Mouse (Mus musculus): ENCODE data around the gene Gm26965. TPM values are rescaled to one million over a fixed set of nuclear protein-coding genes. Genes with fewer than 3 reads are reported as not detected.
"Not testable (repeated sequence)": the region's sequence is repeated elsewhere in the genome, so short reads cannot be mapped to it uniquely, and the experiment has no call there.

Gene Gm26965
- polyA plus RNA-seq, 1 experiment from 2014 or later = not detected

- Histone ChIP-seq H3K4me3 (ENCODE audit: low read length) (no peak overlapping the region), H3K36me3 (ENCODE audit: control insufficient read depth, insufficient read depth, low read length) (peaks cover 21% of the 10 kb centered on the region), H3K9ac (ENCODE audit: low read depth, low read length) (no peak overlapping the region), H3K27ac (ENCODE audit: low read length) (no peak overlapping the region), H3K27me3 (replicated peaks; ENCODE audit: control insufficient read depth, insufficient read depth, low read length) (no peaks in the 10 kb centered on the region), H3K4me2 (ENCODE audit: low read depth, low read length) (no peak overlapping the region), H3K4me1 (ENCODE audit: control insufficient read depth, insufficient read depth, low read length) (peaks cover 8% of the 10 kb centered on the region), H3K9me3 (ENCODE audit: control insufficient read depth, low read length) (peaks cover 5% of the 10 kb centered on the region; the same call in 1 of the 2 replicates)
- no peak for ATAC-seq
- 100% methylated on average over 1 of the region's 1 CpGs for WGBS
Measured at GRCm38 (mm10) chr13:67495631-67496030, 30.3 kb downstream of the Gm26965 start.

- H3K36me3 ChIP-seq (ENCODE audit: control insufficient read depth, insufficient read depth, low read length) = peaks cover 7% of the 10 kb centered on the region; the same call in 1 of the 2 replicates
- no peaks in the 10 kb centered on the region for H3K27me3 ChIP-seq (replicated peaks; ENCODE audit: control insufficient read depth, insufficient read depth, low read length)
- H3K9ac ChIP-seq (ENCODE audit: low read depth, low read length) = peak overlapping the region; percentile 73
- no peaks in the 10 kb centered on the region for H3K4me1 ChIP-seq (ENCODE audit: control insufficient read depth, insufficient read depth, low read length)
- 35% methylated on average over 8 of the region's 8 CpGs for WGBS
- peak overlapping the region; percentile 65 for H3K4me2 ChIP-seq (ENCODE audit: low read depth, low read length)
- H3K27ac ChIP-seq (ENCODE audit: low read length) = no peak overlapping the region
- ATAC-seq = peak; percentile 57
- no peaks in the 10 kb centered on the region for H3K9me3 ChIP-seq (ENCODE audit: control insufficient read depth, low read length)
- H3K4me3 ChIP-seq (ENCODE audit: low read length) = peak overlapping the region; percentile 66
Measured at GRCm38 (mm10) chr13:67484424-67484811, 41.5 kb downstream of the Gm26965 start.

- 0 out of 2 replicates have a peak, but pooled peaks cover 4% of the 10 kb centered on the region for H3K36me3 ChIP-seq (ENCODE audit: control insufficient read depth, insufficient read depth, low read length)
- H3K9ac ChIP-seq (ENCODE audit: low read depth, low read length) = peak within 1 kb of the TSS; percentile 73
- ATAC-seq = peak; percentile 98
- H3K4me1 ChIP-seq (ENCODE audit: control insufficient read depth, insufficient read depth, low read length) = no peaks in the 10 kb centered on the region
- H3K9me3 ChIP-seq (ENCODE audit: control insufficient read depth, low read length) = no peaks in the 10 kb centered on the region
- H3K4me3 ChIP-seq (ENCODE audit: low read length) = peak within 1 kb of the TSS; percentile 66
- 3% methylated on average over 20 of the region's 20 CpGs for WGBS
- no peaks in the 10 kb centered on the region for H3K27me3 ChIP-seq (replicated peaks; ENCODE audit: control insufficient read depth, insufficient read depth, low read length)
- 0 out of 2 replicates have a peak within 1 kb of the TSS, but pooled peaks have one; percentile 6 for H3K27ac ChIP-seq (ENCODE audit: low read length)
- peak within 1 kb of the TSS; percentile 65 for H3K4me2 ChIP-seq (ENCODE audit: low read depth, low read length)
Measured at GRCm38 (mm10) chr13:67483625-67484423, 42.1 kb downstream of the Gm26965 start, which contains the start of gene Zfp874b. Gene Zfp874b (minus strand): TSS chr13:67484258.

GRCm38 (mm10) chr13:67481528-67481927 lies 44.4 kb downstream of the Gm26965 start:
- Histone ChIP-seq H3K27me3 (replicated peaks; ENCODE audit: control insufficient read depth, insufficient read depth, low read length) (no peaks in the 10 kb centered on the region), H3K27ac (ENCODE audit: low read length) (no peak overlapping the region), H3K4me3 (ENCODE audit: low read length) (no peak overlapping the region), H3K4me2 (ENCODE audit: low read depth, low read length) (no peak overlapping the region), H3K4me1 (ENCODE audit: control insufficient read depth, insufficient read depth, low read length) (no peaks in the 10 kb centered on the region), H3K9me3 (ENCODE audit: control insufficient read depth, low read length) (no peaks in the 10 kb centered on the region), H3K36me3 (ENCODE audit: control insufficient read depth, insufficient read depth, low read length) (no peaks in the 10 kb centered on the region), H3K9ac (ENCODE audit: low read depth, low read length) (no peak overlapping the region)
- 58% methylated on average over 4 of the region's 4 CpGs for WGBS
- ATAC-seq = no peak

- no peak for ATAC-seq
- Histone ChIP-seq H3K27ac (ENCODE audit: low read length) (no peak overlapping the region), H3K4me3 (ENCODE audit: low read length) (no peak overlapping the region), H3K9me3 (ENCODE audit: control insufficient read depth, low read length) (no peaks in the 10 kb centered on the region), H3K36me3 (ENCODE audit: control insufficient read depth, insufficient read depth, low read length) (no peaks in the 10 kb centered on the region), H3K4me1 (ENCODE audit: control insufficient read depth, insufficient read depth, low read length) (no peaks in the 10 kb centered on the region), H3K4me2 (ENCODE audit: low read depth, low read length) (no peak overlapping the region), H3K9ac (ENCODE audit: low read depth, low read length) (no peak overlapping the region), H3K27me3 (replicated peaks; ENCODE audit: control insufficient read depth, insufficient read depth, low read length) (no peaks in the 10 kb centered on the region)
- WGBS = 93% methylated on average over 3 of the region's 3 CpGs
Measured at GRCm38 (mm10) chr13:67469274-67469673, 56.7 kb downstream of the Gm26965 start.

GRCm38 (mm10) chr13:67463506-67464185 lies 62.3 kb downstream of the Gm26965 start:
- H3K4me1 ChIP-seq (ENCODE audit: control insufficient read depth, insufficient read depth, low read length); H3K4me3 ChIP-seq (ENCODE audit: low read length); H3K36me3 ChIP-seq (ENCODE audit: control insufficient read depth, insufficient read depth, low read length); H3K27ac ChIP-seq (ENCODE audit: low read length); H3K4me2 ChIP-seq (ENCODE audit: low read depth, low read length); H3K9ac ChIP-seq (ENCODE audit: low read depth, low read length); ATAC-seq; H3K9me3 ChIP-seq (ENCODE audit: control insufficient read depth, low read length); H3K27me3 ChIP-seq (replicated peaks; ENCODE audit: control insufficient read depth, insufficient read depth, low read length): not testable (repeated sequence)
- WGBS = 87% methylated on average over 2 of the region's 5 CpGs

GRCm38 (mm10) chr13:67452021-67452309 lies 74.0 kb downstream of the Gm26965 start:
- no peaks in the 10 kb centered on the region for H3K36me3 ChIP-seq (ENCODE audit: control insufficient read depth, insufficient read depth, low read length)
- H3K27ac ChIP-seq (ENCODE audit: low read length) = peak overlapping the region; percentile 47
- peak overlapping the region; percentile 66 for H3K4me3 ChIP-seq (ENCODE audit: low read length)
- WGBS = 4% methylated on average over 3 of the region's 3 CpGs
- H3K27me3 ChIP-seq (replicated peaks; ENCODE audit: control insufficient read depth, insufficient read depth, low read length) = no peaks in the 10 kb centered on the region
- peak; percentile 75 for ATAC-seq
- peaks cover 3% of the 10 kb centered on the region; the same call in 1 of the 2 replicates for H3K4me1 ChIP-seq (ENCODE audit: control insufficient read depth, insufficient read depth, low read length)
- H3K4me2 ChIP-seq (ENCODE audit: low read depth, low read length) = peak overlapping the region; percentile 52
- H3K9ac ChIP-seq (ENCODE audit: low read depth, low read length) = peak overlapping the region; percentile 71
- no peaks in the 10 kb centered on the region for H3K9me3 ChIP-seq (ENCODE audit: control insufficient read depth, low read length)

GRCm38 (mm10) chr13:67451172-67452020 lies 74.6 kb downstream of the Gm26965 start, which contains the start of gene Zfp874a:
Gene Zfp874a (minus strand): TSS chr13:67451624.
- ATAC-seq = peak; percentile 98
- Histone ChIP-seq H3K36me3 (ENCODE audit: control insufficient read depth, insufficient read depth, low read length) (no peaks in the 10 kb centered on the region), H3K4me1 (ENCODE audit: control insufficient read depth, insufficient read depth, low read length) (peaks cover 3% of the 10 kb centered on the region; the same call in 1 of the 2 replicates), H3K9ac (ENCODE audit: low read depth, low read length) (peak within 1 kb of the TSS; percentile 71), H3K27me3 (replicated peaks; ENCODE audit: control insufficient read depth, insufficient read depth, low read length) (no peaks in the 10 kb centered on the region), H3K27ac (ENCODE audit: low read length) (peak within 1 kb of the TSS; percentile 48), H3K4me3 (ENCODE audit: low read length) (peak within 1 kb of the TSS; percentile 66), H3K4me2 (ENCODE audit: low read depth, low read length) (peak within 1 kb of the TSS; percentile 52), H3K9me3 (ENCODE audit: control insufficient read depth, low read length) (no peaks in the 10 kb centered on the region)
- WGBS = under 1% methylated on average over 20 of the region's 20 CpGs
